Mouse (Mus musculus) brown adipose tissue, adult 24 weeks (tissue): ENCODE measurements at regions not wholly inside any gene's neighbourhood (a gene's known extent, or its start where the extent isn't known, plus 50 kb on each side); places are given as distances from the start of the nearest gene placed in this dataset.

Experiments
- H3K27ac ChIP-seq: fragments of 200-500 bp; replicated peaks from 2 replicates; pipeline ENCODE4 v1.5.1; 2012; ENCODE audit warnings: low read depth, mild to moderate bottlenecking, low read length
- H3K4me1 ChIP-seq: fragments of 200-500 bp; 2 replicates; pipeline ENCODE4 v1.6.1; 2012; ENCODE audit warnings: low read length, mixed read lengths; ENCODE audit not compliant: control insufficient read depth, insufficient read depth, insufficient read length
- H3K4me3 ChIP-seq: fragments of 200-500 bp; 2 replicates; pipeline ENCODE4 v1.5.1; 2012; ENCODE audit warnings: low read depth, mild to moderate bottlenecking, low read length, moderate library complexity; ENCODE audit not compliant: insufficient read depth

DNA sequence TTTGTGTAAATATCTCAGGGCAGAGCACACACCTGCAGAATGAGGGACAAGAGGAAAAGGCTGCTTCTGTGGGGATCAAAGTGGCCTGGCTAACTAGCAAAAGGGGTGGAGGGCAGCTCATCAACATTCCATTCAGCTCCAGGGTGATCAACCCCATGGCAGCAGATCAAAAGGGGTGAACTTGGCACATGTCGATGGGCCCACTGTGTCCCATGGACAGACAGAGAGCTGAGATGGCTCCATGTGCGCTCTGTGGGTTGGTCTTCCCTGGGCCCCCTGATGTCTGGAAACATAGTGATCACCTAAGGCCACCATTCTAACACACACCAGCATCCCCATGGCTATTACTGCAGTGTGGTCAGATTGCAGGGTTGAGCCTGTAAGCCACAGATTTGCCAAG is 253.2 kb upstream of the Sox11 start:
- no peak overlapping the region for H3K27ac ChIP-seq
- no peaks in the 10 kb centered on the region for H3K4me1 ChIP-seq
- no peak overlapping the region for H3K4me3 ChIP-seq

DNA sequence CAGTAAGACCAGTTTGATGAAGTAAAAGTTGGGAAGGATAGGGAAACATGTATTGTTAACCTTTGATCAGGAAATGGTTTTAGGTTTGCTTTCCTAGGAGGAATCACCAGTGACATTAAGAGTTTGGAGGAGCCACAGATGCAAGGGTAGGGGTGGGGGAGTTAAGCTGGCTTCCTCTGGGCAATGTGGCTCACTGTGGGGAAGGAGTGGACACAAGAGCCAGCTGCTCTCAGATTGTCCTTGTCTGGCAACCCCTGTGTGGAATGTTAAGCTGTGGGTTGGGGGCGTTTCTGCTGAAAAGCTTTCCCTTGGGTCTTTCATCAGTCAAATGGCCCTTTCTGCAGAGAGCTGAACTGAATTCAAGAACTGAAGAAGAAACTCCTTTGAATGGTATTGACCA is 251.1 kb upstream of the Sox11 start:
- no peak overlapping the region for H3K27ac ChIP-seq
- no peaks in the 10 kb centered on the region for H3K4me1 ChIP-seq
- no peak overlapping the region for H3K4me3 ChIP-seq

DNA sequence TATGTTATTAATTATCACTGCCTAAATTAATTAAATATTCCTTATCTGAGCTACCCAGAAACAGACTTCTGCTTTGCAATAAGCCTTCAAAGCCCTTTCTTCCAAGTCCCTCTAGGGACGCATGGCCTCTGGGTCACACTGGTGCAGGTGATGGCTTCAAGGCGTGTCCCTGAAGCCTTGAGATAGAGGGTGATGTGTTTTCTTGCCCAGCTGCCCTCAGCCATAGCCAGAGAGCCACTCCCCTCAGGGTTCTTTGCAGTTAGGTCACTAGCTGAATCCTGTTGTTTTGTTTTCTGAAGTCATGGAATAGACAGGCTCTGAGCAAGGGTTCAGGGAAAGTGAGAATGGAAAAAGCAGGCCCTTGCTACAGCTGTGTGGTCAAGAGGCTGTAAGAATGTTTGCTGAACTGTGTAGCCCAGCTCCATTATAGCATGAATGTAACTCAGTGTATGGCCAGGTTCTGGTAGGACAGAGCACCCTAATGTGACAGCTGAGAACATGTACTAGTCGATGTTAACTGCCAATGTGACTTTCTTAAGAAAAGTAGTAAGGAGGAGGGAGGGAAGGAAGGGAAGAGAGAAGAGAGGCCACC is 233.8 kb upstream of the Sox11 start:
- Histone ChIP-seq H3K27ac (no peak overlapping the region), H3K4me3 (no peak overlapping the region)

DNA sequence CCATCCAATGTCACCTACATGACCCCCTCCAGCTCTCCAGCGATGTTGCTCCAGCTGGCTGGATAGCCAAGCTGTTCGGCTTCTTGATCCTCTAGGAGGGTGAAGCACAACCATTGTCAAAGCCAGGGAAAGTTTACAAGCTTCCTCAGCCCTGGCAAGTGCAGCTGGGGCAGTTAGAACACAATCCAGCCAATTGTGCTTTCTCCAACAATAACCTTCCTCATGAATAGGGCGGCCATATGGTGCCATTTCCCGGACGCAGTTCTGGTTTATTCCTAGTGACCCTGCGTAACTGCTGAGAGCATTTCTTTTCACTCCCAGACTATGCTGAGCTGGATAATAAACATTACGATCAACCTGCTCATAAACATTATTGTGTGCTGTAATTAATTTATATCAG is 233.3 kb upstream of the Sox11 start:
- H3K4me1 ChIP-seq, result no peaks in the 10 kb centered on the region
- no peak overlapping the region for H3K27ac ChIP-seq
- H3K4me3 ChIP-seq, result no peak overlapping the region

More for the DNA sequence above, 233.8 kb upstream of the Sox11 start:
- H3K4me1 ChIP-seq, result no peaks in the 10 kb centered on the region

DNA sequence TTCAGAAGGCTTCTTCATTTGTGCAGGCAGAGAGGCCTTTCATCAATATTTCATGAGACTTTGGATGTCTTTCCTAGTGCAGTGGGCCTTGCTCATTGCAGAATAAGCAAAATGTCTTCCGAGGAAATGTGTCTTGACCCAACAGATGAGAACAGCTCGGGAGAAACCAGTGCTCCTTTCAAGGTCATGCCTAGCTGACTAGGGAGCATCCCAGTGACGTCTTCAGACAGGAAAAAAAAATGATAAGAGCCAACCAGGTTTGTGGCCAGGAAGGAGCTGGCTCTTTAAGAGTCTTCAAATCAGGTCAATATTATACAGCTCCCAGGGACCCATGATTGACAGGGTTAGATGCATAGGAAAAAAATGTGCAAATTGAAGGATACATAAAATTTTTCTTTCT is 224.9 kb upstream of the Sox11 start:
- Histone ChIP-seq H3K4me1 (no peaks in the 10 kb centered on the region), H3K27ac (no peak overlapping the region), H3K4me3 (no peak overlapping the region)

DNA sequence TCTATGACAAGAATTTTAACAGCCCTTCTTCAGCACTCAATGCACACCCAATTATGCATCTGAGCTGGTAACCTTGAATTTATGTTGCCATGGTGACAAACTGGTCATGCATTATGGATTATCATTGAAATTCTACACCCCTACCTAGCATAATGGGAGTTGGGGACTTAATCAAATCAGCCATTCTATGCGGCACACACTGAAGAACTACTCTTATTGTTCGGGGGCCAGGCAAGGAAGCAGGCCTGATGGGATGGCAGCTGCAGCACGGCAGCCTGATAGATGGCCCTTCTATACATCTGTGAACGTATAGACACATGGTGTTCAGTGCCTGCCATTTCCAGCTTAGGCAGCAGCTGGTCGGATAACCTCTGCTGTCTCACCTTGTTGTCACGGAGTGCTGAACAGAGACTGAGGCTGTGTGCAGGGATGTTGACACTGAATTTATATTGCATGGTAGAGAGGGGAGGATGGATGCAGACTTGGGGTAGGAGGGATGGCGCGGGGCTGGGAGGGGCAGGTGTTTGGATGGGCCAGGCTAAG is 223.7 kb upstream of the Sox11 start:
- no peak overlapping the region for H3K4me3 ChIP-seq
- no peaks in the 10 kb centered on the region for H3K4me1 ChIP-seq
- no peak overlapping the region for H3K27ac ChIP-seq

DNA sequence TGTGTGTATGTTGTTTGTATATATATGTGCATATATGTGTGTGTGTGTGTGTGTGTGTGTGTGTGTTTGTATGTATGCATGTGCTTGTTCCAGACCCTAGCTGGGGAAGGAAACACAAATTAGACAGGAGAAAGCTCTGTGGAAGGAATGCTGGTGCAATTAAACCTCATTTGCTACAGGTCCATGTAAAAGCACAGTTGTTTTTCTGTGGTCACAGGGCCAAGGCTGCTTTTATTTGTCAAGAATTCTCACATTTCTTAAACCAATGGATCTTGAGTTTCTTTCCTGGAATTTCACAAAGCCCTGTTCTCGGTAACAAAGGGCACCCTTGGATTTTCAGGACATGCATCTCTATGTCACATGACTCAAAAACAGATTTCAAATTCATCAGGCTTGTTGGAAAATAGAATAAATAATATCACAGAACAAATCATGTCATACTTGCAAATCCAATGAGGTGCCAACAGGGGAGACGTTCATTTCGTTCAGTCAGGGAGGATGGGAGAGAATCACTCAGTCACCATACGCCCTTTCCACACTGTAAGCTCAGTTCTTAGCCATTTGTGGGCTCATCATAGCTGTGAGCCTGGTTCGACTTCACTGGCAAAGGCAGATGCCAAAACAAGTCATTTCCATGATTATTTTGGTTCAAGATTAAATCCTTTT is 222.4 kb upstream of the Sox11 start:
- no peaks in the 10 kb centered on the region for H3K4me1 ChIP-seq
- no peak overlapping the region for H3K4me3 ChIP-seq
- H3K27ac ChIP-seq, result no peak overlapping the region

DNA sequence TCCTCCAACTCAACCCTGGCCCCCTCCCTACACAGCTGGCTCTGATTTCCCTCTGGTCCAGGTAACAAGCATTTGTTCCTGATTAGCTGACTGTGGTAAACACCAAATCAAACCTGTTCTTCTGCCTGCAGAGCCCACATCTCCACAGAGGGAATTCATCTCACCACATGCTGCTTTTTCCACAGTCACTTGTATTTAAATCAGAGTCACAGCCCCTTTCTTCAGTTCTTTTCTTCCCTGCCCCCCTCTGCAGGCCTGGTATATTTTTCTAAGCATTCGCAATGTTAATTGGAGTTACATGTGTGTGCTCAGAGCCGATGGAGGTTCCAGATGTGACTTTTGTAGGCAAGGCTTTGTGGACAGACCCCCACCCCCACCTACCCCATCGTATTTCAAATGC is 221.5 kb upstream of the Sox11 start:
- no peak overlapping the region for H3K27ac ChIP-seq

DNA sequence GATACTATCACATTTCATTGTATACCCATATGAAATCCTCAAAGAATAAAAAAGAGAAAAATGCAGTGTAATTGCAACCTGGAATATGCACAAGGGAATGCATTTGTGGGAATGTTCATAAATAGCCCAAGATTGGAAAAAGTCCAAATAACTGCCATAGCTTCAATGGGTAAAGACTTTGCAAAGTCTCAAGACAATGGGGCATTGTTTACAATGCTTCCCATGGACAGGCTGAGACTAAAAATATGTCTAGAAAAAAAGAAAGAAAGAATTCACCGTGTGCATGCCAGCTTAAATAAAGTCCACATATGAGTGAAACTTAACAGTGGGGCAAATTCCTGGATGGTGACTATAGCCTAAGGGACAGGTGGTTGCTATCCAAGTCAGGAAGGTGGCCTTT is 210.4 kb upstream of the Sox11 start:
- H3K27ac ChIP-seq, result no peak overlapping the region
- H3K4me1 ChIP-seq, result no peaks in the 10 kb centered on the region
- H3K4me3 ChIP-seq, result no peak overlapping the region

More for the DNA sequence above, 221.5 kb upstream of the Sox11 start:
- no peak overlapping the region for H3K4me3 ChIP-seq
- no peaks in the 10 kb centered on the region for H3K4me1 ChIP-seq

DNA sequence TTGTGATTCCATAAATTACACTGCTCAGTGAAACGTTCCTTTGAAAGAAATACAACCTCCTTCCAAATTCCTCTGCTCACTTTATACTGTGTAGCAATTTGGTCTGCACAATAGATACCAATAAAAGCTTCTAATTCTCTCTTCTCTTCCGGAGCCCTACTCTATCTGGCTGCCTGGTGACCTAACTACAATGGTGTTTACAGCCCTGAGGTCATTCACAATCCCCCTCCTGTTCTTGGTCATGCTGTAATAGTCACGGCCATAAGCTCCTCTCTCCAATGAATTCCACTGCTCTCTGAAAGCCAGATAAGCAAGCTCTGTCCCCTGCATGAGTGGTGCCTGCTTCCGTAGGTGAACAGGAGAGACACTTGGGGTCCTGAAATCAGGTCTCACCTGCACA is 195.8 kb upstream of the Sox11 start:
- no peak overlapping the region for H3K4me3 ChIP-seq
- H3K27ac ChIP-seq, result no peak overlapping the region
- no peaks in the 10 kb centered on the region for H3K4me1 ChIP-seq

DNA sequence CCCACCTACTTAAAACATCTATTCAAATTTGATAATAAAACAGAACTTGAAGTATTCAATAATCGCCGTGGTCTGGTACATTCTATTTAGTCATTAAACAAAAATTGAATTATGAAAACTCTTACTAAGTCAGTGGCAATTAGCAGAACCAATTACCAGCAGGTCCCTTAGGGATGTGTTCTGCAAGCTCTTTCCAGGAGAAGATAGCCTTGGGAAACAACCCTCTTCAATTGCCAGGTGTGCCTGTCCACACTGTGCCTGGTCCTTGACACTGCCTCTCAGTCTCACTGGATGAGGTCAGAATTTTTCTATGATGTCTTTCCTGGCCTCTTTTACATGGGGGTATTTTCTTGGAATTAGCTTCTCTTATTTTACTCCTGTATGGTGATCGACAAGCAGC is 195.1 kb upstream of the Sox11 start:
- Histone ChIP-seq H3K4me3 (no peak overlapping the region), H3K27ac (no peak overlapping the region), H3K4me1 (no peaks in the 10 kb centered on the region)

DNA sequence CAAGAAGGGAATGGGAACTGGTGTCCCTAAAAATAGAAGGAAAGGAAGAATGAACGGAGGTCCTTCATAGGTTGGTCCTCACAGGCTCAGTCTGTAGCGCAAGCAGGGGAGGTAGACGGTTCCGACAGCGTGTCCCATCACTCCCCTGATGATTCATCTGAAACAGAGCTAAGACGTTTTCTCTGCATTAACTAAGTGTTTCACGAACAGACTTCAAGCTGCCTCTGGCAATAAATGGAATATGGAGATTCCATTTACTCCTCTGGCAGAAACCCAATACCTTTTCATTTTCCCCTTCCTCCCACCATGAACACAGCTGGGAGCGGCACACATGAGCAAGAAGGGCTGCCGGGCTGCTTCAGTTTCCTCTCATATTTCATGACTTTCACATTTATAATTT is 194.6 kb upstream of the Sox11 start:
- no peaks in the 10 kb centered on the region for H3K4me1 ChIP-seq
- no peak overlapping the region for H3K27ac ChIP-seq
- no peak overlapping the region for H3K4me3 ChIP-seq

DNA sequence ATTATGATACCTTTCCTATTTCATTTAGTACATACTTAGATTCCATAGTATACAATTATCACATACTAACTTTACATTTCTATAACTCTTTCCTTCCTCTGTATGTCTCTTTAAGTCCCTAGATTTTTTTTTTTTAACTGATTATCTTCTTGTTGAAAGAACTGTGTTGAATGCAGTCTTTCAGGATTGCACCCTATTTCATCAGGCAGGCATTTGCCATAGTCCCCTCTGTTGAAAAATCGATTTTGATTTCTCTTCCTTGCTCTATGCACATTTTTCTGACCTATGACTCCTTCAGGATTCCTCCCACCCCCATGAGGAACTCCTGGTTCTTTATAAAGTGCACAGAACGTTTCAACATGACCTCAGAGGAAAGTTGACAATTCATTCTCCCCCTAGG is 183.2 kb upstream of the Sox11 start:
- Histone ChIP-seq H3K4me1 (no peaks in the 10 kb centered on the region), H3K27ac (no peak overlapping the region)

DNA sequence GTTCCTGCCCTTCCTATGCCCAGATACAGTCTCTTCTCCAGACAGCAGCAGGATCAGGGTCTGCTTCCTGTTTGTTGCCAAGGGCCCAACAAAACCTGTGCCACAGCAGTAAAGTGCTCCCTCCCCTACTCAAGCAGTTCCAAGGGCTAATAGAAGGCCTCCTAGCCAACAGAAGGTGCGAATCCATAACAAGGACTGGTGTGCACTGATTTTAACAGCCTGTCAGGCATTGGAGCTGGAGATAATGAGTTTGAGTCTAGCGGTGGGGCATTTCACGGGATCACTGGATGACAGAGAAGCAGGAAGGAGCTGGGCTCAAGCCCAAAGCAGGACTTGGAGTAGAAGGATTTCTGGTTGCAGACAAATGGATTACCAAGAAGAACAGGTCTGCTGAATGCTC is 170.9 kb upstream of the Sox11 start:
- Histone ChIP-seq H3K4me3 (no peak overlapping the region), H3K4me1 (no peaks in the 10 kb centered on the region), H3K27ac (no peak overlapping the region)

More for the DNA sequence above, 183.2 kb upstream of the Sox11 start:
- H3K4me3 ChIP-seq, result no peak overlapping the region

DNA sequence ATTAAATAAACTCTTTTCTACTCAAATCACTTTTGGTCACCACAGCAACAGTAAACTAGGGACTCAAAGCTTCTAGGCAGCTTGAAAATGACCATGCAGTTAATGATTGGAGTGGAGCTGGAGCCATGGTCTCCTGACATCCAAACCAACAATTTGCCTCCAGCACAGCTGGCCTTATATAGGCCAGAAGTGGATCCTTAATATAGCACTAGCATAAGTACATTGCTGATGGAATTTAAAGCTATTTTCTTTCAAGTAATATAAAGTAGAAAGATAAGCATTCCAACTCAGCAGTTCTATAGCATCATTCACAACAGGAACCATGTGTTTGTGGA is 165.8 kb upstream of the Sox11 start:
- no peak overlapping the region for H3K27ac ChIP-seq
- H3K4me3 ChIP-seq, result no peak overlapping the region
- H3K4me1 ChIP-seq, result no peaks in the 10 kb centered on the region

DNA sequence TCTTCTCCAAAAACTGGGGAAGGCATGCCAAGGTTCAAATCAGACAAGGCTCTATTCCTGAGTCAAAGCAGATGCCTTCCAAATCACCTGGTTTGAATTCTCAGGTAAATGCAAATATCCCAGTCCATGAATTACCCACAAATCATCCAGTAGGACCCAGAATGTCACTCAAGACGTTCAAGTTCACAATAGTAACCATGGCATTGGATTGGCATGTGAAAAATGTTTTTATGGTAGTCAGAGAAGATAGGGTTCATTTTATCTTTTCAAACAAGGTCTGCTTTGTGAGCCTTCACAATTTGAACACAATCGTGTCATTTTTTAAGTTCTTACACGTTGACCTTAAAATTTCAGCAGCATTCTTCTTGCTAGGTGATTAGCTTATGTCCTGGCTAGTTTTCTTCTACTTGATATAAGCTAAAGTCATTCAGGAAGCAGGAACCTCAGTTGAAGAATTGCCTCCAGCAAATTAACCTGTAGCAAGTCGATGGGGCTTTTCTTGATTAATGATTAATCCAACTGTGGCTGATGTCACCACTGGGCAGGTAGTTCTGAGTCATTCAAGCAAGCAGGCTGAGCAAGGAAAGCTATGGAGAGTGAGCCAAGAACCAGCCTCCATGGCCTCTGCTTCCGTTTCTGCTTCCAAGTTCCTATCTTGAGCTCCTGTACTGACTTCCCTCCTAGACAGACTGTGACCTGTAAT is 165.3 kb upstream of the Sox11 start:
- no peak overlapping the region for H3K4me3 ChIP-seq
- H3K27ac ChIP-seq, result no peak overlapping the region
- H3K4me1 ChIP-seq, result no peaks in the 10 kb centered on the region
